Mouse (Mus musculus) T-helper 2 cell (primary cell): Measurements from ENCODE around the gene Larp7.

Experiments
- in situ Hi-C: fragments of 300-600 bp; cut with MboI, MseI; formaldehyde crosslinking; loops from one replicate; pipeline ENCODE4 v1.15.1; 2025; ENCODE audit warnings: high pct_unique_total_duplicates

Larp7 gene

DNA sequence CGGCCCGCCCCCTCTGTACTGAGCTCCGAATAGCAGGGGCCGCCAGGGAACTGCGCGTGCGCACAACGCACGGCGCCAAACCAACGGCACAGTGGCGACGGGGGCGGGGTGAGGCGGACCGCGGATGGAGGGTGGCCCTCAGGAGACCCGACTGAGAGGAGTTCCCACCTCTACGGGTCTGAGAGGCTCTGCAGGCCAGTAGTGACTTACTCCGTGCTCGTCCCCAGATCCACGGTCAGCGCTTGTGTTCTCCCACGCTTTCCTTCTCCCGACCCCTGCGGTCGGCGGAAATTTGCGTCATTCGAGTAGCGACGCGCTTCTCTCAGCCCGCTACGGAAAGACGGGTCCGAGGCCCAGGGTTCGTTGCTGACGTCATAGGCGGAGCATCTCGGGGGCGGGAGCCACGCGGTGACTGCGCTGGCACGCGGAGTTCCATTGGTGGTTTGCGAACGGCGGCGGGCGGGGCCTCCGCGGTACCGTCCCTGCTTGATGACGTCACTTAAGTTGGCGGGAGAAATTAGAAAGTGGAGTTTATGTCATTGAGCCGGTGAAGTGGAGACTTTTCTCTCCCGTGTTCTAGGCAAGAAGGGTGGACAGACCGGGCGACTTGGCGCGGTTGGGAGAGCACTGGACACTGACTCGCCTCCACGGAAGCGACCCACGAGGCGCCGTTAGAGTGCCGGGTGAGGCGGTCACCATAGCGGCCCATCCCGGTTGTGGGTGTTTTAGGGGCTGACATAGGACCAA, at the start of gene Larp7, which contains the start of gene Zgrf1:
Gene Larp7, minus strand, starts transcription at position 377 of the 747 bp plus-strand sequence.
Gene Zgrf1, plus strand, starts transcription at position 517 of the 747 bp plus-strand sequence.
- in situ Hi-C loops, result no loop called here

DNA sequence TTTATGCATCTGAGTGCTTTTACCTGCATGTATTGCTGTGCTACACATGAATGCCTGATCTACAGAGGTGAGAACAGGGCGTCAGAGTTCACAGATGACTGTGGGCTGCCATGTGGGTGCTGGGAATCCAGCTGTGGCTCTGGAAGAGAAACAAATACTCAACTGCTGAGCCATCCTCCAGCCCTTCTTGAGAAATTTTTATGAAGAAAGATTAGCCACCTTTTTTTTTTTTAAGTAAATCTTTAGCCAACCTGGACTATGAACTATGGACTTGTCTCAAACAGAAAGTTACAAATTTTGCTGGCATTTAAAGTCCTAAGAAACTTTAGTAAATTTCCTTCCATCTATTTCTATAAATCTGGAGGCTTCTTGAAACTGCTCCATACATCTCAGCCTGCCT, 44.0 kb upstream of the Larp7 start:
- in situ Hi-C loops, result loop anchor here (25.0 kb wide), 1 partner anchor 1940 kb away; the partner anchor contains the start of gene Elovl6

DNA sequence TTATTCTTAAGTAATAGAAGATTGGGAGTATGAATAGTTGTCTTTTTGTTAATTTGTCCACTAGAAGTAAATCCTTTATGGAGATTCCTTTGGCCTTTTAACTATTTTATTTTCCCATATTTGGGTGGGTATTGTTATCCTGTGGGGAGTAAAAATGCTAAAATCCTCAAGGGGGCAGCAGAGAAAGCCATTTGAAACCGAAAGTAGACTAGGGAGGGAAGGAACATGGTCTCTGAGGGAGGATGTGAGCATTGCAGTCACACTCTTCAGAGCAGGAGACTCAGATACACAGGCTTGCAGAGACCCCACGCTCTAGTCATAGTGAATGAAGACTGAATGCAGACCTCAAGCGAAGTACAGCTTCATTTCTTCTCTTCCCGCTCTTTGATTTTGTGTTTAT, 19.4 kb upstream of the Larp7 start:
- in situ Hi-C loops, result no loop called here

DNA sequence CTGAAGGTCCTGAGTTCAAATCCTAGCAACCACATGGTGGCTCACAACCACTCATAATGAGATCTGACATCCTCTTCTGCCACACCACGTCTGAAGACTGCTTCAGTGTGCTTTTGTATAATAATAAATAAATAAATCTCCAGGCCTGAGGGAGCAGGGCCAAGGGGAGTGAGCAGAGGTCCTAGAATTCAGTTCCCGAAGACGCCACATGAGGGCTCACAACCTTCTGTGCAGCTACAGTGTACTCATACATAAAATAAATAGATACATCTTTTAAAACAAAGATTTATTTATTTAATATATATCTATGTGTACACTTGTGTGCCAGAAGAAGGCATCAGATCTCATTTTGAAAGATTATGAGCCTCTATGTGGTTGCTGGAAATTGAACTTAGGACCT, 12.0 kb upstream of the Larp7 start:
- in situ Hi-C loops, result no loop called here

DNA sequence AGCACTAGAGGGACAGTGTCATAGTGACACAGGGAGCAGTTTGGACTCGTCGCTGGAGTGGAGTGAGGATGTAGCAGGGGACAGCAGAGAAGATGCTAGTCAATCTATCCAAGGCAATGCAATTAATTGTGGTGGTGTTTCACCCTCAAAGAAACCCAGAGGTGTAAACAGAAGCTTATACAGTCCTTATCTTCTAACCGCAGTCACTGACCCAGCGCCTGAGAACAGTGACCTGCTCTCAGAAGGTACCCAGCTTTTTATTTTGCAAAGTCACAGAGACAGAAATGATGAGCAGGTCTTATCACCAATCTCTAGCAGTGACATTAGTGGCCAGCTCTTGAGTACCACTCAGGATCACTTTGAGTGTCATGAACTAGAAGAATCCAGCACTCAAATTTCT, 9.8 kb upstream of the Larp7 start:
- in situ Hi-C loops, result no loop called here

DNA sequence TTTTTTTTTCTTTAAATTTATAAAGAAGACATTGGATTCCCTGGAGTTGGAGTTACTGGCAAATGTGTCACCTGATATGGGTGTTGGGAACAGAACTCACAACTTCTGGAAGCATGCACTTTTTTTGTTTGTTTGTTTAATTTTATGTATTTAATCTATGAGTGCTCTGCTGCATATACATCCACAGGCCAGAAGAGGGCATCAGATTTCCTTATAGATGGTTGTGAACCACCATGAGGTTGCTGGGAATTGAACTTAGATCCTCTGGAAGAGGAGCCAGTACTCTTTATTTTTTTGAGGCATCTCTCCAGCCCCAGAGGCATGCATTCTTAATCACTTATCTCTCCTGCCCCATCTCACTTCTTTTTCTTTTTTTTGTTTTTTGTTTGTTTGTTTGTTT, 5.1 kb upstream of the Larp7 start:
- in situ Hi-C loops, result no loop called here

DNA sequence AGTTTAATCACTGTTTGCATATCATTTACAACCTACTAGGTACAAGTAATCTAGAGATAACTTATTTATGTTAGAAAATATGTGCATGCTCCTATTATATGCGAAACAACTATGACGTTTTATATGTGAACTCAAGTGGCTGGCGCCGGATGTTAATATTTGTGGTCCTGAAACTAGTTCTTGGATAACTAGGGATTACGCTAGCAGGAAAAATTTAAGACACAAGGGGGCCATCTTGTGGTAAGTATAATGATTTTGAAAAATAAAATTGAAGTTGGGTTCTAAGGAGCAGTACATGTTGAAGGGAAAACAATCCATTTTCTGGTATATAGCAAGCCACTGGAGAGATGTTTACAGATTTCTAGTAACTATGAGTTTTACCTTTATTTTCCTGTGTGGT, 1.6 kb upstream of the Larp7 start:
- in situ Hi-C loops, result no loop called here

DNA sequence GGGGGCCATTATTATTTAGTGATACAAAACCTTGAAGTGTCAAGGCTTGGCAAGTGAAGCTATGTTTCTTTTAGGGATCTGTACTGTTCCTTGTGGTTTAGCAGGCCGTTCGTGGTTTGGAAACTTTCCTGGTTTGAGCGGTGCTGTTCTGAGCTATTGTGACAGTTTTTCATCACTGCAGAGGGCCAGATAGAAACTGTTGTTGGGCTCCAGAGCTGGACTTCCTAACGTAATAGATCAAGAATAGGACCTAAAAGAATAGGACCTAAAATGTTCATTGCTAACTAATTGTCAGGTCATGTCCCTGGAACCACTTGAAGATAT, 533 bp upstream of the Larp7 start:
- in situ Hi-C loops, result no loop called here

DNA sequence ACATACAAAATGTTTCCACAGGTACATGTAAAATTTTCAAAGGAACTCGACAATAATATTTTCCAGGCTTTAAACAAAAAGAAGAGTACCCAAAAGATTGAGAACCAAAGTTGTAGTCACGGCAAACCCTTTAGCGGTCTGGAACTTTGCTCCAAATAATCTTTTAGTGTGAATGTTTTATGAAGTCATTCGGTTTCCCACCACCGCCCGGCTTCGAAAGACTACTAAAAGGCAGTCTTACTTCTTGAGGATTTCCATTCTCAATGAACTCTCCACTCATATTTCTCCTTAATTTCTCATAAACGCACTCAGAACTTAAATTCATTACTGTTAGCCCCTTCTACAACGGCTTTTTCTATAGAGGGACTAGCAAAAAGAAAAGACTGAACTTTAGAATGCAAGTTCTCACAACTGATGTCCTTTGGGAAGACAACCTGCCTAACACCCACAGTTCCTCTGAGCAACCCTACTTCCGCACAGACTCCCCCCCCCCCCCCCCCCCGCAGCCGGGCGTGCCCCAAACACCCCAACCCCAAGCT, 646 bp downstream of the Larp7 start:
- in situ Hi-C loops, result no loop called here

DNA sequence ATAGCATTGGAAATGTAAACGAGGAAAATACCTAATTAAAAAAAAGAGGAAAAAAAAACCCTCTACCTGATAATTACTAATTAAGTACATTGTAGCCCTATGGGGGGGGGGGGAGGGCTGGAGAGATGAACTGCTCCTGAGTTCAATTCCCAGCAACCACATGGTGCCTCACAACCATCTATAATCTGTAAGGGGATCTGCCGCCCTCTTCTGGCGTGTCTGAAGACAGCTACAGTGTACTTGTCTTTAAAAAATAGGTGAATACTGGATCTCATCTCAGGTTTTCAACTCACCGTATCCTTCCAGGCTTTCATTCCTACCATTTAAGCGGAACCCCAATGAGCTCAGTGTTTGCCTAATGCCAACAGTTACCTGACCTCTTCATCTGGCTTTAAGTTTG, 5.3 kb downstream of the Larp7 start:
- in situ Hi-C loops, result no loop called here

DNA sequence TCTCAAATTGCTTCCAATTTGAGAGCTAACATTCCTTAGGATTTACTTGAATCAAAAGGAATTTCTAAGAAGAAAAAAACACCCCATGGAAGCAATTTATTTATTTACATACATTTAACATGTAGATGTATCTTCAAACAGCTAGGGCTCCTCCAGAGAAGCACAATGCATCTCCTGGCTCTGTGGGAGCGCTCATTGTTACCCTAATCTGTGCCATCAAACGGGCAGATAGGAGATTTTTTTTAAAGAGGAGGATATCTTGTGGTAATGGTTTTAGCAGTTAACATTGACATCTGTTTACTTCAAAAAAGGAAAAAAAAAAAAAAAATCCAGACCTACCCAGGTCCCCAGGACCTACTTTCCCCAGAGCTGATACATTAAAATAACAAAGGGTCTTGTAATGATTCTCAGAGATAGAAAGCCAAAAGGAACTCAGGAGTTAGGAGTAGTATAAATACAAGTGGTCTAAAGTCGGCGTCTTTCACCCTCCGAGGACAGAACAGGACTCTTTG, 8.5 kb downstream of the Larp7 start:
- in situ Hi-C loops, result loop anchor here (5.0 kb wide), 2 partner anchors 87 to 222 kb away; no protein-coding TSS in a partner anchor

DNA sequence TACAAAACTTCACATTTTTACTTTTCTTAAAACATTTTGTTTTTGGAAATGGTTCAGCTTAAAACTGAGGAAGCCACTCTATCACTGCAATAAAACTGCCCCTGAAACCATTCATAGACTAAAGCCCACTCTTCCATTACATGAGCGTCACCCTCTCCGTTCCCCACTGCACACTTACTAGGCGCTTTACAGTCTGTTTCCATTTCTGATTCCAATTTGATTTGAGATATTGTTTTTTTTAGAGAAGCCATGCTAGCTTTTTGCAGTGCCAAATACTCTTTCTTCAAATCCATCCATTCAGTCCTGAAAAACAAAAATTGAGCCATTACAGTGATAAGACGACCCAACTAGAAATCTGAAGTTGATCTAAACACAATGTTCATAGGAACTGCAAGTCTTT, 9.2 kb downstream of the Larp7 start:
- in situ Hi-C loops, result loop anchor here (5.0 kb wide), 2 partner anchors 87 to 222 kb away; no protein-coding TSS in a partner anchor

DNA sequence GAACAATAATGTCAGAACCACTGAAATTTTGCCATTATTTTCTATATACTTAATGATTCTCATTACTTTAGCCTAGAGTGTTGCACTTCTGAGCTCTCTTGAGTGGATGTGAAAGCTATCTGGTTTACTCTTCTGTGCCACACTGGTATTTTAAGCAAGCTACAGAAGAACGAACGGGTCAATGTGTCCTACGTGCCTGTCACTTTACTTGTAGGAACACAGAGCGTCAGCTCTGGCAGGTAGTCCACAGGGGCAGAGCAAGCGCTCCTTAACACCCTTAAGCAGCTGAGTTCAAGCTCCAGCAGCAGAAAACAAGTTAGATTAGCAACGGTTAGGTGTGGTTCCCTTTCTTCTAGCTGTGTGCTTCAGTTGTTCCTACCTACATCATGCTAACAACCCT, 14.0 kb downstream of the Larp7 start:
- in situ Hi-C loops, result no loop called here

DNA sequence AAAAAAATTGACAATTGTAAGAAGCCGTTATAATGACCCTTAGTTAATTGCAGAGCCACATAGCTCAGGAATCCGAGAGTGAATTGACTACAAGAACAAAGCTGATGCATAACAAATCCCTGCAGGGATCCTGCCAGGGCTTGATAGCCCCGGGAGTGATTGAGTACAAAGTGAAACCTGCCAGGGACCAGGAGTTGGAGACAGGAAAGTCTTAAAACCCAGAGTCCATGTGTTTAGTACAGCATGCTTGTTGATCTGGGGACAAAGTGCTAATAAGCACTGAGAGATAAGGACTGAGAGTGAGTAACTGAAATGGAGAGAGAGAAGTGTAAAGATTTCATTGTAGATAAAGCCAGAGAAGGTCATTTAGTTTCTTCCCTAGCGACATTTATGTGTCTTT, 22.9 kb downstream of the Larp7 start:
- in situ Hi-C loops, result no loop called here

DNA sequence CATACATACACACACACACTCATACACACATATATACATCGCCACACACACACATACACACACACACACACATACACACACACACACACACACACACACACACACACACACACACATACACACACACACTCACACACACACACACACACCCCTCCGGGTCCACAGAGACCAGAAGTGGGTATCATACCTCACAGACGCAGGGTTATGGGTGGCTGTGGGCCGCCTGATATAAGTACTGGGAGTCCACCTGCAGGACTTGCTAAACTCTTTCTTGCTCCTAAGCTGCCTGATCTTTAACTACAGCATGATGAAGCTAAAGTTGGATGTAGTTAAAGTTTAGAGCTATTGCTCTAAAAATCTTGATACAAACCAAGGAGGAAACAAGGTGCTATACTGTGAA, 23.3 kb downstream of the Larp7 start:
- in situ Hi-C loops, result no loop called here

DNA sequence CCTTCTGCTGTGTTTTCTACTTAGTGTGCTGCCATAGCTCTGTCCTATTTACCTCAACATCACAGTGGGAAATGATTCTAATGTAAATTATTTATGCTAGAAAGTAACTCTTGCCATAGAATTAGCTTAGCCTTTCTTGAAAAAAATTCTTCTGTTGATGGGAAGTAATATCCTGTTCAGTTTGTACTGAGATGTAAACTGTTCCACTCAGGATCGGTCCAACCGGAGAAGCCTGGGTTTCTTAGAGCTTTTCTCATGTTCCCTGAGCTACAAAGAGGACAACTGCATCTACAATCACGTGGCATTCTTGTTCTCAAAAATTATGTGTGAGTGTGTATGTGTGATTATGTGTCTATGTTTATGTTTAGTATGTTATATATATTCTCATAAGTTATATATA, 23.9 kb downstream of the Larp7 start:
- in situ Hi-C loops, result no loop called here

DNA sequence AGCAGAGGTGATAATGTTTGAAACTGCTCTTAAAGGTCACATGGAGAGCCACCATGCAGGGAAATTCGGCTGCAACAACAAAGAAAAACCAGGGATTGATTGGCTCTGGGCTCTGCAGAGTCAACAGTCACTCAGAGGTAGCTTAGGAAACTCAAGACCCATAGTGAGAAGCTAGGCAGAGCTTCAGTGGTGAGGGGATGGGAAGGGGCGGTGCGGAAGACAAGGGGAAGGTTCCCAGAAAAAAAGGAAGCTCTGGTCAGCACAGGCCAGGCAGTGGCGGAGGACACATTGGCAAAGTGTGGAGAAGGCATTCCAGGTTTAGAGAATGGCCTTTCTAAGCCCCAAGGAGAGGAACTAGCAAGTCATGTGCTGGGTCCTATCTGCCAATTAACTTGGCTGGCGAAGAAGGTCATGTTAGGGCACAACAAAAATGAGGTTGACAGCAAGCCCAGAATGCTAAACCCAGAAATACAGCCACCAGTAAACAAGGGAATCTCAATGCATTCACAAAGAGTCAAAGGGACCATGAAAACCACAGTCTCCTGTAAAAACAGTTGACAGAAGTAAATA, 25.6 kb downstream of the Larp7 start:
- in situ Hi-C loops, result no loop called here

DNA sequence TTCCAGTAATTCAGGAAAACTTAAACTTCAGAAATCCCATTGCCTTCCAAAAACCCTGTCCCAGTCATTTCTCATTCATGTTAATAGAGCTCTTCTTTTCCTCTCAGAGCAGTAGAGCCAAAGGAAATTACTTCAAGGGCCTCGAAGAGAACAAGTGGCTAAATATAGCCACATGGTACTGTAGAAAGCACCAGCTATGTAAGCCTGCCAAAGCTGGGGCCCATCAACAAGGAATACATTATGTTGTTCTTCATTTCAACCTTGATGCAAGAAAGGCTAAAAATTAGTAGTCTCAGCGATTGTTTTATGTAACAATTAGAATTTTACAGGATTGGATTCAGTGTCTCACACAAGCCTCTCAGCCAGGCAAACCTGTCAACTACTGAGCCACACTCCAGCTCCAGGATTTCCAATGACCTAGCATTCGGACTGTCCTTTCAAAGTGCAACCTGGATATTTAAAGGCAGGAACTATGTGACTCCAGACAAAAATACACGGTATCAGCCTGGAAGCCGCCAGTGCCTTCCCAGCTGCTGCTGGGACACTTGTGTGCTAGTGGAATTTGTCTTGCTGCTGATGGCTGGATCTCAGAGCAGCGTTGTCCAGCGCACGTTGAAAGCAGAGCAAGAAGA, 27.8 kb downstream of the Larp7 start:
- in situ Hi-C loops, result no loop called here

DNA sequence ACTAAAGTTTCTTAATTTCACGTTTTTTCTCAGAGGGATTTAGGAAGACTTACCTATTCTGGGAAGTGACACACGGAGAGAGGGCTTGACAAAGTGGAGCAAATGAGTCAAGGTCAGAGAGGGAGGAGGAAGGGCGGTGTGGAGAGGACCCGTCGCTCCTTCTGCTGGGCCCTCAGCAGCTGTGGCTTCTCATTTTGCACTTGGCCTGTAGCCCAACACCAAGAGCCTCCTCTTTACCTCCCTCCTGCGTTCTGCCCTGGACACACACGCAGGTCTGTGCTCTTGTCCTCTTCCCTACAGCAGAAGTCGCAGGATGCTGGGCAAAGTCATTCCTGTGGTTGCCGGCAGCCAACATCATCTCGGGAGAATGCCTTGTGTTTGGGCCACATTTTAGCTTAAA, 32.0 kb downstream of the Larp7 start:
- in situ Hi-C loops, result no loop called here

DNA sequence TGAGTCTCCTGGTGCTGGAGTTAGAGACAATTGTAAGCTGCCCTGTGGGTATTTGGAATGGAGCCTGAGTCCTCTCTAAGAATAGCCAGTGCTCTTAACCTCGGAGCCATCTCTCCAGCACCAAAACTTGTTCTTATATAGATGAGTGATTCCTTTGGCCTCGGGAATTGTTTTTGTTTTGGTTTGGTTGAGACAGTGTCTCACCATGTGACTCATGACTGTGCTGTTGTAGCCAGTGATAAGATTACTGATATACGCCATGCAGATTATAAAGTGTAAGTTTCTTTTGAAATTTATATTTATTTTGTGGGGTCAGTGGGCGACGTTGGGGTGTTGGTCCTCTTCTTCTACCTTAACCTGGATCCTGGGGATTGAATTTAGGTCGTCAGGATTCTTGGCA, 32.8 kb downstream of the Larp7 start:
- in situ Hi-C loops, result no loop called here

DNA sequence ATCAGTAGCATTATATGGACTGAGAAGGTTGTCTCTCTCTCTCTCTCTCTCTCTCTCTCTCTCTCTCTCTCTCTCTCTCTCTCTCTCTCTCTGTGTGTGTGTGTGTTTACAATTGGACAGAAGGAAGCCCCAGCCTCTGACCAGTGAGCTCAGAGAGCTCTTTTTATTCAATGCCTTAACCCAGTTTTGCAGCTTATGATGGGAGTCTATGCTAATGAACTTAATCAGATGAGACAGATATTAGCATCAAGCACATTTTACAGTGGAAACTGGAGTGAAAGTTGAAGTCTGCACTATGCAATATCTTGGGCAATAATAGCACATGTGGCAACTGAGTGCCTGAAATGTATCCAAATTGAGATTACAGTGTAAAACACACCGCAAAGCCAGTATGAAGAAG, 37.9 kb downstream of the Larp7 start:
- in situ Hi-C loops, result no loop called here

DNA sequence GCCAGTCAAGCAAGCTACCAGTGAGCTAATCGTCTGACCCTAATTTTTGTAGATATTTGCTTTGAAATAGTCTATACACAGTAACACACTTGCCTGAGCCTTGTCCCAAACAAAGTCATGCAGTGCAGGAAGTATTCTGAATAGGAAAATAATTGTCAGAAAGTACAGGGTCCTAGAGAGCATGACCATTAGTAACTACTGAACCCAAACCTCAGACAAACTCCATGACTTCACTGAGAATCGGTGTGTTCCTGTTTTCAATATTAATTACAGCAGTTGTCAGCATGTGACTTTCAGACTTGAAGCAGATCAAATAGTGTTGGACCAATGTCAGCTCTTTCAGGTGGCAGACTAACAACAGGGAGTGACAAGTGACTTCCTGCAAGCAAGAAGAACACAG, 39.5 kb downstream of the Larp7 start:
- in situ Hi-C loops, result no loop called here
